Mouse (Mus musculus): ENCODE results near the gene Ceacam16. TPM values are rescaled to one million over a fixed set of nuclear protein-coding genes. Genes with fewer than 3 reads are reported as not detected.

Gene Ceacam16
- polyA plus RNA-seq, 1 experiment = 0.37 TPM

DNA sequence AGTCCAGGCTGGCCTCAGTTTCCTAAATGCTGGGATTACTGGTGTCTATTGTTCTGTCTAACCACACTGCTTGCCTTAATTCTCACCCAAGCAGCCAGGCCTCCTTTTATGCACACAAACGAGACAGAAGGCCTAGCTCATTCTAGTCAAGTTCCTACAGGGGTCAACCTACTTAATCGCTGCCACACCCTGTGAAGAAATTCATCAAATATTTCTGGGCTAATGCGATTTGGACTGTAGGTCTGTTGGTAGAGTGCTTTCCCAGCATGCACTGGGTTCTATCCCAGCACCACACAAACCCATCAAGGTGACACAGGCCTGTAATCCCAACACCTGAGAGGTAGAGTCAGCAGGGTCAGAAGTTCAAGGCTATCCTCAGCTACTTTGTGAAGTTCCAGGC lies 31.4 kb downstream of the Ceacam16 start:
- H3K4me1 ChIP-seq (ENCODE audit: control insufficient read depth, insufficient read depth, low read length) = peaks cover 2% of the 10 kb centered on the region
- TF ChIP-seq CTCF (IDR thresholded peaks at IDR 0.05; ENCODE audit: control insufficient read depth, insufficient read depth, insufficient replicate concordance, low read depth, low read length) (no peak), POLR2A (IDR thresholded peaks at IDR 0.05; ENCODE audit: control insufficient read depth, low read depth, low read length) (no peak)
- H3K27me3 ChIP-seq (ENCODE audit: control insufficient read depth, insufficient read depth, low read length) = no peaks in the 10 kb centered on the region

GRCm38 (mm10) chr7:19826756-19827155 lies 34.3 kb downstream of the Ceacam16 start:
- H3K4me1 ChIP-seq (ENCODE audit: control insufficient read depth, insufficient read depth, low read length) = peaks cover 18% of the 10 kb centered on the region
- no peaks in the 10 kb centered on the region for H3K36me3 ChIP-seq (ENCODE audit: control insufficient read depth, insufficient read depth, low read length)
- TF ChIP-seq CTCF (IDR thresholded peaks at IDR 0.05; ENCODE audit: control insufficient read depth, insufficient read depth, insufficient replicate concordance, low read depth, low read length) (no peak), POLR2A (IDR thresholded peaks at IDR 0.05; ENCODE audit: control insufficient read depth, low read depth, low read length) (no peak)
- H3K27me3 ChIP-seq (ENCODE audit: control insufficient read depth, insufficient read depth, low read length) = no peaks in the 10 kb centered on the region; the same call in 1 of the 2 replicates
- H3K27ac ChIP-seq (ENCODE audit: control insufficient read depth, insufficient read depth, low read depth, low read length) = no peak overlapping the region
- no peak overlapping the region for H3K4me3 ChIP-seq (ENCODE audit: control insufficient read depth, low read depth, low read length)

More for the DNA sequence above, 31.4 kb downstream of the Ceacam16 start:
- Histone ChIP-seq H3K36me3 (ENCODE audit: control insufficient read depth, insufficient read depth, low read length) (no peaks in the 10 kb centered on the region), H3K4me3 (ENCODE audit: control insufficient read depth, low read depth, low read length) (no peak overlapping the region), H3K27ac (ENCODE audit: control insufficient read depth, insufficient read depth, low read depth, low read length) (no peak overlapping the region)

DNA sequence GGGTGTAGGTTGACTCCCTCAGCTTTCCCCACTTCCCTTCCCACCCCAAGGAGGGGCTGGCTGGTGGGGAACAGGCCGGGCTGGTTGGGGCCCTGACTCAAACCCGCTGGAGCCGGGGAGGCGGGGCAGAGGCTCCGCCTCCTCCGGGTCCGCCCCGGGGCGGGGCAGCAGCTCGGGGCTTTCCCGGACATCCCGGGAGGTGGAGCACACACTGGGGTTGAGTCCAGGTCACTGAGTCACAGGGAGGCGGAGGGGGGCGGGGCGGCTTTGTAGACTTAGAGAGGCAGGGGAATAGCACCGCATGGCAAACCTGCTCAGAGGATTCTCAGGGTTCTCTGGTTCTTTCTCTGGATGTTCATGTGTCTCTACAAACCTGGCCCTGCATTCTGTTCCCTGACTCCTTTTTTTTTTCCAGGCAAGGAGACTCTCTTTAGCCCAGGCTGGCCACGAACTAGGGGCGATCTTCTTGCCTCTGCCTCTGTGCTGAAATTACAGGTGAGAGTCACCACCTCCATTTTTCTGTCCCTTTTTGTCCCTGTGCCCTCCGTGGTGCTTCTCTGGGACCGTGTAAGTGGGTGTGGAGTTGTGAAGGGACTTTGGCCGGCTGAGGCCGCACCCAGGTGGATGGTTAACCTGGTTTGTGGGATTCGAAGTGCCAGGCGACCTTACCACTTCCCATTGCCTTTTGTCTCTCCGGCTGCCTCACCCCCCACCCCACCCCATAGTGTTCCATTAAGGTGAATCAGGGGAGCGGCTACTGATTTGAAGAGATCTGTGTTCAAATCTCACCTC lies 36.7 kb downstream of the Ceacam16 start:
- TF ChIP-seq CTCF (IDR thresholded peaks at IDR 0.05; ENCODE audit: control insufficient read depth, insufficient read depth, insufficient replicate concordance, low read depth, low read length) = no peak
- no peak for TF ChIP-seq POLR2A (IDR thresholded peaks at IDR 0.05; ENCODE audit: control insufficient read depth, low read depth, low read length)
- Histone ChIP-seq H3K27ac (ENCODE audit: control insufficient read depth, insufficient read depth, low read depth, low read length) (peak overlapping the region; percentile 85), H3K4me1 (ENCODE audit: control insufficient read depth, insufficient read depth, low read length) (peaks cover 16% of the 10 kb centered on the region), H3K4me3 (ENCODE audit: control insufficient read depth, low read depth, low read length) (no peak overlapping the region), H3K27me3 (ENCODE audit: control insufficient read depth, insufficient read depth, low read length) (no peaks in the 10 kb centered on the region; the same call in 1 of the 2 replicates), H3K36me3 (ENCODE audit: control insufficient read depth, insufficient read depth, low read length) (no peaks in the 10 kb centered on the region)

GRCm38 (mm10) chr7:19823256-19824181 lies 37.6 kb downstream of the Ceacam16 start:
- peak overlapping the region; percentile 85 for H3K27ac ChIP-seq (ENCODE audit: control insufficient read depth, insufficient read depth, low read depth, low read length)
- no peak for TF ChIP-seq CTCF (IDR thresholded peaks at IDR 0.05; ENCODE audit: control insufficient read depth, insufficient read depth, insufficient replicate concordance, low read depth, low read length)
- no peak for TF ChIP-seq POLR2A (IDR thresholded peaks at IDR 0.05; ENCODE audit: control insufficient read depth, low read depth, low read length)
- no peak overlapping the region for H3K4me3 ChIP-seq (ENCODE audit: control insufficient read depth, low read depth, low read length)
- no peaks in the 10 kb centered on the region for H3K36me3 ChIP-seq (ENCODE audit: control insufficient read depth, insufficient read depth, low read length)
- H3K4me1 ChIP-seq (ENCODE audit: control insufficient read depth, insufficient read depth, low read length) = peaks cover 17% of the 10 kb centered on the region
- no peaks in the 10 kb centered on the region; the same call in 1 of the 2 replicates for H3K27me3 ChIP-seq (ENCODE audit: control insufficient read depth, insufficient read depth, low read length)

GRCm38 (mm10) chr7:19822604-19823058 lies 38.5 kb downstream of the Ceacam16 start, which contains the start of gene Bcl3:
Gene Bcl3, minus strand, starts transcription at chr7:19822770.
- Histone ChIP-seq H3K4me1 (ENCODE audit: control insufficient read depth, insufficient read depth, low read length) (peaks cover 20% of the 10 kb centered on the region), H3K36me3 (ENCODE audit: control insufficient read depth, insufficient read depth, low read length) (no peaks in the 10 kb centered on the region), H3K4me3 (ENCODE audit: control insufficient read depth, low read depth, low read length) (peak within 1 kb of the TSS; percentile 55), H3K27ac (ENCODE audit: control insufficient read depth, insufficient read depth, low read depth, low read length) (peak within 1 kb of the TSS; percentile 85), H3K27me3 (ENCODE audit: control insufficient read depth, insufficient read depth, low read length) (no peaks in the 10 kb centered on the region; the same call in 1 of the 2 replicates)
- 0 out of 2 replicates have a peak, but pooled peaks have one; percentile 8 for TF ChIP-seq POLR2A (IDR thresholded peaks at IDR 0.05; ENCODE audit: control insufficient read depth, low read depth, low read length)
- TF ChIP-seq CTCF (IDR thresholded peaks at IDR 0.05; ENCODE audit: control insufficient read depth, insufficient read depth, insufficient replicate concordance, low read depth, low read length) = no peak

DNA sequence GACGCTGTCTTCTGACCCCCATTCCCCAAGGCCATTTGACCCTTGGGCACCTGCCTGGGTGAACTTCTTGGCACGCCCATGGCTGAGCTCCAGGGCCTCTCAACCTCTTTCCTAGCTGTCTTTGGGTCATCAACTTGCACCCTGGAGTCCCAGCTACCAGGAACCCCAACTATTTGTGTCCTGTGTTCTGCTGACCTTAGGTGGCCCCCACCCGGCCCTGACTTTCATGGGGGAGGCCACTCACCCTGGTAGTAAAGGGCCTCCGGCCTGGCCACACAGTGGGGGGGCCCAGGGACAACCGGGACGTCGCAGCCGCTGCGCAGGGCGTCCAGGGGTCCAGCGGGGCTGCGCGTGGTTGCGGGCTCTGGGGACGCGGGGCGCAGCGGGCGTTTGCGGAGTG lies 38.9 kb downstream of the Ceacam16 start:
- no peak for TF ChIP-seq POLR2A (IDR thresholded peaks at IDR 0.05; ENCODE audit: control insufficient read depth, low read depth, low read length)
- TF ChIP-seq CTCF (IDR thresholded peaks at IDR 0.05; ENCODE audit: control insufficient read depth, insufficient read depth, insufficient replicate concordance, low read depth, low read length) = no peak
- Histone ChIP-seq H3K36me3 (ENCODE audit: control insufficient read depth, insufficient read depth, low read length) (no peaks in the 10 kb centered on the region), H3K4me3 (ENCODE audit: control insufficient read depth, low read depth, low read length) (peak overlapping the region; percentile 55), H3K27me3 (ENCODE audit: control insufficient read depth, insufficient read depth, low read length) (no peaks in the 10 kb centered on the region; the same call in 1 of the 2 replicates), H3K27ac (ENCODE audit: control insufficient read depth, insufficient read depth, low read depth, low read length) (peak overlapping the region; percentile 32), H3K4me1 (ENCODE audit: control insufficient read depth, insufficient read depth, low read length) (peaks cover 23% of the 10 kb centered on the region)
